Mouse (Mus musculus): ENCODE results near the gene Ctbp2. TPM values are rescaled to one million over a fixed set of nuclear protein-coding genes. Genes with fewer than 3 reads are reported as not detected.

Gene Ctbp2
- polyA plus RNA-seq, 2 experiments = 7.3 to 8.4 TPM

- Histone ChIP-seq H3K36me3 (replicated peaks; ENCODE audit: control insufficient read depth, insufficient read depth, low read depth) (no peaks in the 10 kb centered on the region), H3K4me1 (replicated peaks; ENCODE audit: control insufficient read depth in 2 of 2, insufficient read depth in 2 of 2, low read length in 1 of 2) (peaks cover 0 to 12% of the 10 kb centered on the region in 2 experiments; a peak in 1 of 4 replicates), H3K27ac (no peak overlapping the region), H3K27me3 (ENCODE audit: control insufficient read depth, insufficient read depth, low read length) (no peaks in the 10 kb centered on the region), H3K9ac (replicated peaks) (no peak overlapping the region), H3K9me3 (ENCODE audit: control insufficient read depth, low read length) (no peaks in the 10 kb centered on the region), H3K4me2 (ENCODE audit: low read depth) (no peak overlapping the region), H3K4me3 (ENCODE audit: insufficient read depth in 1 of 2, low read depth in 2 of 2, low read length in 2 of 2) (no peak overlapping the region)
- no peak for TF ChIP-seq CTCF (IDR thresholded peaks at IDR 0.05; ENCODE audit: low read depth)
- TF ChIP-seq EP300 (IDR thresholded peaks at IDR 0.05; ENCODE audit: low read depth) = no peak
- no peak for ATAC-seq (ENCODE audit: insufficient read depth)
- WGBS (ENCODE audit: insufficient replicate concordance) = 38% methylated on average over 8 of the region's 8 CpGs
- DNase-seq (ENCODE audit: low read depth in 3 of 3, low spot score in 3 of 3) = no peak
Observed at GRCm38 (mm10) chr7:133029496-133030047, 94.6 kb downstream of the Ctbp2 start.

- Histone ChIP-seq H3K36me3 (replicated peaks; ENCODE audit: control insufficient read depth, insufficient read depth, low read depth) (no peaks in the 10 kb centered on the region), H3K27ac (no peak overlapping the region), H3K9ac (replicated peaks) (no peak overlapping the region), H3K4me2 (ENCODE audit: low read depth) (no peak overlapping the region), H3K4me3 (ENCODE audit: insufficient read depth in 1 of 2, low read depth in 2 of 2, low read length in 2 of 2) (no peak overlapping the region), H3K27me3 (ENCODE audit: control insufficient read depth, insufficient read depth, low read length) (no peaks in the 10 kb centered on the region), H3K4me1 (replicated peaks; ENCODE audit: control insufficient read depth in 2 of 2, insufficient read depth in 2 of 2, low read length in 1 of 2) (peaks cover 0 to 12% of the 10 kb centered on the region in 2 experiments; a peak in 1 of 4 replicates), H3K9me3 (ENCODE audit: control insufficient read depth, low read length) (no peaks in the 10 kb centered on the region)
- DNase-seq (ENCODE audit: low read depth in 3 of 3, low spot score in 3 of 3) (no peak), ATAC-seq (ENCODE audit: insufficient read depth) (no peak)
- TF ChIP-seq CTCF (IDR thresholded peaks at IDR 0.05; ENCODE audit: low read depth) (no peak), EP300 (IDR thresholded peaks at IDR 0.05; ENCODE audit: low read depth) (no peak)
- WGBS (ENCODE audit: insufficient replicate concordance) = 49% methylated on average over 8 of the region's 8 CpGs
Observed at GRCm38 (mm10) chr7:133029004-133029403, 95.2 kb downstream of the Ctbp2 start.

- 75% methylated on average over 4 of the region's 4 CpGs for WGBS (ENCODE audit: insufficient replicate concordance)
Observed at GRCm38 (mm10) chr7:133027930-133028329, 96.2 kb downstream of the Ctbp2 start.

GRCm38 (mm10) chr7:133024694-133025093 is 99.5 kb downstream of the Ctbp2 start:
- 71% methylated on average over 1 of the region's 1 CpGs for WGBS (ENCODE audit: insufficient replicate concordance)
- Histone ChIP-seq H3K27ac (no peak overlapping the region), H3K9me3 (ENCODE audit: control insufficient read depth, low read length) (no peaks in the 10 kb centered on the region), H3K4me2 (ENCODE audit: low read depth) (no peak overlapping the region), H3K4me3 (ENCODE audit: insufficient read depth in 1 of 2, low read depth in 2 of 2, low read length in 2 of 2) (no peak overlapping the region), H3K36me3 (replicated peaks; ENCODE audit: control insufficient read depth, insufficient read depth, low read depth) (no peaks in the 10 kb centered on the region), H3K9ac (replicated peaks) (no peak overlapping the region), H3K4me1 (replicated peaks; ENCODE audit: control insufficient read depth in 2 of 2, insufficient read depth in 2 of 2, low read length in 1 of 2) (peaks cover 0 to 12% of the 10 kb centered on the region in 2 experiments; a peak in 1 of 4 replicates), H3K27me3 (ENCODE audit: control insufficient read depth, insufficient read depth, low read length) (no peaks in the 10 kb centered on the region)
- TF ChIP-seq CTCF (IDR thresholded peaks at IDR 0.05; ENCODE audit: low read depth) (no peak), EP300 (IDR thresholded peaks at IDR 0.05; ENCODE audit: low read depth) (no peak)
- no peak for ATAC-seq (ENCODE audit: insufficient read depth)
- no peak for DNase-seq (ENCODE audit: low read depth in 3 of 3, low spot score in 3 of 3)

More at GRCm38 (mm10) chr7:133027930-133028329, 96.2 kb downstream of the Ctbp2 start:
- no peaks in the 10 kb centered on the region for H3K9me3 ChIP-seq (ENCODE audit: control insufficient read depth, low read length)
- no peak for DNase-seq (ENCODE audit: low read depth in 3 of 3, low spot score in 3 of 3)
- no peaks in the 10 kb centered on the region for H3K27me3 ChIP-seq (ENCODE audit: control insufficient read depth, insufficient read depth, low read length)
- H3K27ac ChIP-seq = no peak overlapping the region
- H3K4me2 ChIP-seq (ENCODE audit: low read depth) = no peak overlapping the region
- no peak overlapping the region for H3K9ac ChIP-seq (replicated peaks)
- no peaks in the 10 kb centered on the region for H3K36me3 ChIP-seq (replicated peaks; ENCODE audit: control insufficient read depth, insufficient read depth, low read depth)
- peaks cover 0 to 12% of the 10 kb centered on the region in 2 experiments; a peak in 1 of 4 replicates for H3K4me1 ChIP-seq (replicated peaks; ENCODE audit: control insufficient read depth in 2 of 2, insufficient read depth in 2 of 2, low read length in 1 of 2)
- TF ChIP-seq EP300 (IDR thresholded peaks at IDR 0.05; ENCODE audit: low read depth) = no peak
- no peak for TF ChIP-seq CTCF (IDR thresholded peaks at IDR 0.05; ENCODE audit: low read depth)
- no peak for ATAC-seq (ENCODE audit: insufficient read depth)
- H3K4me3 ChIP-seq (ENCODE audit: insufficient read depth in 1 of 2, low read depth in 2 of 2, low read length in 2 of 2) = no peak overlapping the region

- DNase-seq (ENCODE audit: low read depth in 3 of 3, low spot score in 3 of 3) (no peak), ATAC-seq (ENCODE audit: insufficient read depth) (no peak)
- Histone ChIP-seq H3K4me1 (replicated peaks; ENCODE audit: control insufficient read depth in 2 of 2, insufficient read depth in 2 of 2, low read length in 1 of 2) (no peaks in the 10 kb centered on the region), H3K9ac (replicated peaks) (no peak overlapping the region), H3K36me3 (replicated peaks; ENCODE audit: control insufficient read depth, insufficient read depth, low read depth) (no peaks in the 10 kb centered on the region), H3K4me2 (ENCODE audit: low read depth) (no peak overlapping the region), H3K4me3 (ENCODE audit: insufficient read depth in 1 of 2, low read depth in 2 of 2, low read length in 2 of 2) (no peak overlapping the region), H3K9me3 (ENCODE audit: control insufficient read depth, low read length) (no peaks in the 10 kb centered on the region), H3K27me3 (ENCODE audit: control insufficient read depth, insufficient read depth, low read length) (no peaks in the 10 kb centered on the region), H3K27ac (no peak overlapping the region)
- 56% methylated on average over 6 of the region's 6 CpGs for WGBS (ENCODE audit: insufficient replicate concordance)
- TF ChIP-seq EP300 (IDR thresholded peaks at IDR 0.05; ENCODE audit: low read depth) (no peak), CTCF (IDR thresholded peaks at IDR 0.05; ENCODE audit: low read depth) (no peak)
Observed at GRCm38 (mm10) chr7:133019481-133020020, 104.6 kb downstream of the Ctbp2 start.
